Mouse (Mus musculus) intestine, postnatal 0 days (tissue): ENCODE data around the gene Rhobtb1. TPM values are rescaled to one million over a fixed set of nuclear protein-coding genes. Genes with fewer than 3 reads are reported as not detected.

Source experiments
- ATAC-seq: fragments of 200-750 bp; cut with Nextera tagmentation; 2 replicates; pipeline ENCODE4 v1.8.0; 2017; ENCODE audit warnings: mild to moderate bottlenecking, moderate TSS enrichment, moderate library complexity
- H3K27ac ChIP-seq: fragments of 300-500 bp; sonication (generic); 2 replicates; pipeline ENCODE4 v1.5.1; 2014; ENCODE audit warnings: mild to moderate bottlenecking, low read depth, low read length, moderate library complexity
- H3K27me3 ChIP-seq: fragments of 300-500 bp; sonication (generic); replicated peaks from 2 replicates; pipeline ENCODE4 v1.6.1; 2014; ENCODE audit warnings: low read length, mixed read lengths; ENCODE audit not compliant: control insufficient read depth, insufficient read depth
- H3K36me3 ChIP-seq: fragments of 300-500 bp; sonication (generic); 2 replicates; pipeline ENCODE4 v1.6.1; 2014; ENCODE audit warnings: mild to moderate bottlenecking, moderate library complexity; ENCODE audit not compliant: control insufficient read depth, insufficient read depth
- H3K4me1 ChIP-seq: fragments of 300-500 bp; sonication (generic); replicated peaks from 2 replicates; pipeline ENCODE4 v1.6.1; 2014; ENCODE audit warnings: antibody characterized with exemption, low read length, mixed read lengths; ENCODE audit not compliant: control insufficient read depth, insufficient read depth
- H3K4me2 ChIP-seq: fragments of 300-500 bp; sonication (generic); replicated peaks from 2 replicates; pipeline ENCODE4 v1.6.1; 2014; ENCODE audit warnings: low read depth, mild to moderate bottlenecking, moderate library complexity
- H3K4me3 ChIP-seq: fragments of 300-500 bp; sonication (generic); 2 replicates; pipeline ENCODE4 v1.5.1; 2014; ENCODE audit warnings: low read depth, low read length
- H3K9ac ChIP-seq: fragments of 300-500 bp; sonication (generic); 2 replicates; pipeline ENCODE4 v1.6.1; 2014; ENCODE audit warnings: mild to moderate bottlenecking, low read depth, low read length
- H3K9me3 ChIP-seq: fragments of 300-500 bp; sonication (generic); 2 replicates; pipeline ENCODE4 v1.6.1; 2016; ENCODE audit warnings: mixed run types; ENCODE audit not compliant: control insufficient read depth
- CTCF ChIP-seq: sonication (generic); IDR thresholded peaks from 2 replicates; pipeline ENCODE4 v1.5.1; 2016; ENCODE audit warnings: low read depth, mild to moderate bottlenecking, control low read depth, antibody characterized with exemption, moderate library complexity
- WGBS: fragments of 180-500 bp; shearing (Covaris S2); extraction: QIAGEN DNeasy Blood & Tissue Kit; methylation state at CpG from one replicate; pipeline ENCODE4 v1.1.7; 2014; 5-methylcytosine and 5-hydroxymethylcytosine counted together
- polyA plus RNA-seq: library from polyadenylated mRNA; unstranded; fragments of >200 nt; fragmentation: Nextera tagmentation; extraction: Ambion mirVana; gene quantifications from 2 replicates; pipeline ENCODE4 v1.2.1, GENCODE M21; 2015

Gene Rhobtb1
- polyA plus RNA-seq, 1 experiment from 2014 or later: 13.2 TPM

GRCm38 (mm10) chr10:69210659-69211058 is 59.4 kb downstream of the Rhobtb1 start:
- Histone ChIP-seq H3K27me3 (no peaks in the 10 kb centered on the region), H3K27ac (no peak overlapping the region), H3K4me2 (no peak overlapping the region), H3K4me1 (no peaks in the 10 kb centered on the region), H3K36me3 (no peaks in the 10 kb centered on the region; the same call in 1 of the 2 replicates), H3K9me3 (no peaks in the 10 kb centered on the region), H3K9ac (no peak overlapping the region), H3K4me3 (no peak overlapping the region)
- WGBS: 83% methylated on average over 5 of the region's 5 CpGs
- no peak for ATAC-seq
- TF ChIP-seq CTCF: no peak

GRCm38 (mm10) chr10:69211560-69211959 is 60.3 kb downstream of the Rhobtb1 start:
- no peak for ATAC-seq
- Histone ChIP-seq H3K4me2 (peak overlapping the region; percentile 97), H3K4me1 (no peaks in the 10 kb centered on the region), H3K27me3 (no peaks in the 10 kb centered on the region), H3K4me3 (peak overlapping the region; percentile 76), H3K36me3 (no peaks in the 10 kb centered on the region; the same call in 1 of the 2 replicates), H3K9ac (peak overlapping the region; percentile 79; the same call in 1 of the 2 replicates), H3K9me3 (no peaks in the 10 kb centered on the region), H3K27ac (0 out of 2 replicates have a peak overlapping the region, but pooled peaks have one; percentile 94)
- TF ChIP-seq CTCF: no peak
- WGBS: 52% methylated on average over 8 of the region's 8 CpGs

- Histone ChIP-seq H3K36me3 (no peaks in the 10 kb centered on the region; the same call in 1 of the 2 replicates), H3K4me1 (no peaks in the 10 kb centered on the region), H3K9me3 (no peaks in the 10 kb centered on the region), H3K4me2 (peak overlapping the region; percentile 97), H3K27ac (peak overlapping the region; percentile 94), H3K27me3 (no peaks in the 10 kb centered on the region), H3K9ac (peak overlapping the region; percentile 79), H3K4me3 (peak overlapping the region; percentile 76)
- ATAC-seq: no peak
- TF ChIP-seq CTCF: no peak
- 7% methylated on average over 14 of the region's 14 CpGs for WGBS
Measured at GRCm38 (mm10) chr10:69211976-69212375, 60.7 kb downstream of the Rhobtb1 start.

GRCm38 (mm10) chr10:69212542-69213440 is 61.6 kb downstream of the Rhobtb1 start, which contains the start of gene A930033H14Rik:
TSS of gene A930033H14Rik (minus strand) at chr10:69213098.
- TF ChIP-seq CTCF: peak; percentile 28; the same call in 1 of the 2 replicates
- H3K4me2 ChIP-seq: peak within 1 kb of the TSS; percentile 97
- H3K9ac ChIP-seq: peak within 1 kb of the TSS; percentile 79
- H3K4me1 ChIP-seq: no peaks in the 10 kb centered on the region
- H3K36me3 ChIP-seq: no peaks in the 10 kb centered on the region; the same call in 1 of the 2 replicates
- ATAC-seq: peak; percentile 95
- under 1% methylated on average over 75 of the region's 84 CpGs for WGBS
- peak within 1 kb of the TSS; percentile 94 for H3K27ac ChIP-seq
- H3K27me3 ChIP-seq: no peaks in the 10 kb centered on the region
- H3K9me3 ChIP-seq: no peaks in the 10 kb centered on the region
- H3K4me3 ChIP-seq: peak within 1 kb of the TSS; percentile 76

- under 1% methylated on average over 21 of the region's 21 CpGs for WGBS
- H3K4me3 ChIP-seq: peak overlapping the region; percentile 76
- H3K9ac ChIP-seq: peak overlapping the region; percentile 79
- H3K4me1 ChIP-seq: no peaks in the 10 kb centered on the region
- H3K27ac ChIP-seq: peak overlapping the region; percentile 94
- no peaks in the 10 kb centered on the region; the same call in 1 of the 2 replicates for H3K36me3 ChIP-seq
- ATAC-seq: peak; percentile 63
- no peak for TF ChIP-seq CTCF
- H3K4me2 ChIP-seq: peak overlapping the region; percentile 97
- H3K27me3 ChIP-seq: no peaks in the 10 kb centered on the region
- H3K9me3 ChIP-seq: no peaks in the 10 kb centered on the region
Measured at GRCm38 (mm10) chr10:69213451-69213877, 62.2 kb downstream of the Rhobtb1 start.

- Histone ChIP-seq H3K9ac (peak overlapping the region; percentile 79; the same call in 1 of the 2 replicates), H3K4me3 (peak overlapping the region; percentile 76), H3K27me3 (no peaks in the 10 kb centered on the region), H3K27ac (no peak overlapping the region; the same call in 1 of the 2 replicates), H3K36me3 (no peaks in the 10 kb centered on the region; the same call in 1 of the 2 replicates), H3K4me1 (no peaks in the 10 kb centered on the region), H3K4me2 (peak overlapping the region; percentile 97), H3K9me3 (no peaks in the 10 kb centered on the region)
- ATAC-seq: no peak
- no peak for TF ChIP-seq CTCF
- WGBS: 23% methylated on average over 5 of the region's 5 CpGs
Measured at GRCm38 (mm10) chr10:69213986-69214385, 62.8 kb downstream of the Rhobtb1 start.
